Mouse (Mus musculus) hindbrain, embryonic 15.5 days (tissue): ENCODE data around the gene Syde2. TPM values are rescaled to one million over a fixed set of nuclear protein-coding genes. Genes with fewer than 3 reads are reported as not detected.
"Not testable (repeated sequence)": the region's sequence is repeated elsewhere in the genome, so short reads cannot be mapped to it uniquely, and the experiment has no call there.

ENCODE experiments used
- ATAC-seq: fragments of 200-750 bp; cut with Nextera tagmentation; 2 replicates; pipeline ENCODE4 v1.8.0; 2017; ENCODE audit warnings: low read depth, moderate number of reproducible peaks, moderate TSS enrichment; ENCODE audit not compliant: low FRiP score
- H3K27ac ChIP-seq: fragments of 300-500 bp; sonication (generic); replicated peaks from 2 replicates; pipeline ENCODE4 v1.5.1; 2015; ENCODE audit warnings: mild to moderate bottlenecking, inconsistent platforms
- H3K27me3 ChIP-seq: fragments of 300-500 bp; sonication (generic); 2 replicates; pipeline ENCODE4 v1.6.1; 2015; ENCODE audit warnings: control low read depth, inconsistent platforms
- H3K36me3 ChIP-seq: fragments of 300-500 bp; sonication (generic); 2 replicates; pipeline ENCODE4 v1.6.1; 2015; ENCODE audit warnings: control low read depth, inconsistent platforms
- H3K4me1 ChIP-seq: fragments of 300-500 bp; sonication (generic); replicated peaks from 2 replicates; pipeline ENCODE4 v1.6.1; 2015; ENCODE audit warnings: control low read depth, inconsistent platforms
- H3K4me2 ChIP-seq: fragments of 300-500 bp; sonication (generic); 2 replicates; pipeline ENCODE4 v1.6.1; 2015; ENCODE audit warnings: moderate library complexity, mild to moderate bottlenecking, inconsistent platforms
- H3K4me3 ChIP-seq: fragments of 300-500 bp; sonication (generic); 2 replicates; pipeline ENCODE4 v1.5.1; 2015; ENCODE audit warnings: mild to moderate bottlenecking, inconsistent platforms
- H3K9ac ChIP-seq: fragments of 300-500 bp; sonication (generic); 2 replicates; pipeline ENCODE4 v1.6.1; 2015; ENCODE audit warnings: inconsistent platforms
- H3K9me3 ChIP-seq: fragments of 300-500 bp; sonication (generic); 2 replicates; pipeline ENCODE4 v1.6.1; 2016; ENCODE audit warnings: control low read depth, inconsistent platforms
- WGBS: fragments of 180-500 bp; shearing (Covaris S2); methylation state at CpG from one replicate; pipeline ENCODE4 v1.1.7; 2015; 5-methylcytosine and 5-hydroxymethylcytosine counted together
- polyA plus RNA-seq: library from polyadenylated mRNA; unstranded; fragments of >200 nt; fragmentation: Nextera tagmentation; extraction: Ambion mirVana; gene quantifications from 2 replicates; pipeline ENCODE4 v1.2.1, GENCODE M21; 2015

Gene Syde2
- polyA plus RNA-seq, 1 experiment from 2014 or later: 0.34 TPM

GRCm38 (mm10) chr3:145993481-145994201, 6.0 kb downstream of the Syde2 start:
- H3K4me1 ChIP-seq: peaks cover 9% of the 10 kb centered on the region
- 88% methylated on average over 14 of the region's 14 CpGs for WGBS
- no peak overlapping the region for H3K4me2 ChIP-seq
- H3K36me3 ChIP-seq: no peaks in the 10 kb centered on the region
- H3K27ac ChIP-seq: no peak overlapping the region
- H3K27me3 ChIP-seq: 0 out of 2 replicates have a peak, but pooled peaks cover 2% of the 10 kb centered on the region
- H3K9ac ChIP-seq: no peak overlapping the region
- H3K9me3 ChIP-seq: no peaks in the 10 kb centered on the region
- ATAC-seq: no peak
- no peak overlapping the region for H3K4me3 ChIP-seq

GRCm38 (mm10) chr3:145995489-145995888, 7.8 kb downstream of the Syde2 start:
- 90% methylated on average over 5 of the region's 5 CpGs for WGBS
- no peaks in the 10 kb centered on the region for H3K27me3 ChIP-seq
- no peaks in the 10 kb centered on the region for H3K4me1 ChIP-seq
- no peak overlapping the region for H3K9ac ChIP-seq
- no peaks in the 10 kb centered on the region for H3K9me3 ChIP-seq
- H3K27ac ChIP-seq: no peak overlapping the region
- no peak overlapping the region for H3K4me3 ChIP-seq
- H3K36me3 ChIP-seq: no peaks in the 10 kb centered on the region
- no peak overlapping the region for H3K4me2 ChIP-seq
- ATAC-seq: no peak

- not testable (repeated sequence) for H3K27ac ChIP-seq, H3K4me2 ChIP-seq, ATAC-seq, H3K36me3 ChIP-seq, H3K4me1 ChIP-seq, H3K4me3 ChIP-seq, H3K9ac ChIP-seq, H3K9me3 ChIP-seq, H3K27me3 ChIP-seq
- 91% methylated on average over 5 of the region's 5 CpGs for WGBS
Measured at GRCm38 (mm10) chr3:145996539-145996938, 8.9 kb downstream of the Syde2 start.

GRCm38 (mm10) chr3:146004347-146005051, 16.8 kb downstream of the Syde2 start:
- no peaks in the 10 kb centered on the region for H3K27me3 ChIP-seq
- ATAC-seq: no peak
- no peak overlapping the region for H3K9ac ChIP-seq
- H3K27ac ChIP-seq: no peak overlapping the region
- no peak overlapping the region for H3K4me3 ChIP-seq
- H3K36me3 ChIP-seq: peaks cover 14% of the 10 kb centered on the region; the same call in 1 of the 2 replicates
- H3K9me3 ChIP-seq: no peaks in the 10 kb centered on the region
- WGBS: 92% methylated on average over 14 of the region's 14 CpGs
- no peaks in the 10 kb centered on the region for H3K4me1 ChIP-seq
- no peak overlapping the region for H3K4me2 ChIP-seq

GRCm38 (mm10) chr3:146007872-146008271, 20.2 kb downstream of the Syde2 start:
- 89% methylated on average over 6 of the region's 6 CpGs for WGBS
- no peaks in the 10 kb centered on the region for H3K9me3 ChIP-seq
- H3K4me1 ChIP-seq: no peaks in the 10 kb centered on the region
- H3K27ac ChIP-seq: no peak overlapping the region
- H3K4me2 ChIP-seq: no peak overlapping the region
- no peaks in the 10 kb centered on the region for H3K36me3 ChIP-seq
- no peaks in the 10 kb centered on the region for H3K27me3 ChIP-seq
- no peak overlapping the region for H3K9ac ChIP-seq
- no peak for ATAC-seq
- H3K4me3 ChIP-seq: no peak overlapping the region

GRCm38 (mm10) chr3:146009859-146010645, 22.4 kb downstream of the Syde2 start:
- Histone ChIP-seq H3K4me3 (no peak overlapping the region), H3K9me3 (no peaks in the 10 kb centered on the region), H3K27ac (no peak overlapping the region), H3K9ac (no peak overlapping the region), H3K36me3 (peaks cover 5% of the 10 kb centered on the region; the same call in 1 of the 2 replicates), H3K4me1 (no peaks in the 10 kb centered on the region), H3K4me2 (no peak overlapping the region), H3K27me3 (no peaks in the 10 kb centered on the region)
- 71% methylated on average over 19 of the region's 20 CpGs for WGBS
- ATAC-seq: no peak

GRCm38 (mm10) chr3:146010751-146011150, 23.1 kb downstream of the Syde2 start:
- H3K27me3 ChIP-seq: no peaks in the 10 kb centered on the region
- no peak overlapping the region for H3K9ac ChIP-seq
- no peaks in the 10 kb centered on the region for H3K9me3 ChIP-seq
- no peak overlapping the region for H3K4me2 ChIP-seq
- ATAC-seq: no peak
- no peak overlapping the region for H3K27ac ChIP-seq
- WGBS: 72% methylated on average over 4 of the region's 4 CpGs
- H3K4me3 ChIP-seq: no peak overlapping the region
- peaks cover 5% of the 10 kb centered on the region; the same call in 1 of the 2 replicates for H3K36me3 ChIP-seq
- H3K4me1 ChIP-seq: no peaks in the 10 kb centered on the region

GRCm38 (mm10) chr3:146011544-146012218, 24.0 kb downstream of the Syde2 start:
- H3K9ac ChIP-seq: no peak overlapping the region

GRCm38 (mm10) chr3:146013490-146013889, 25.8 kb downstream of the Syde2 start:
- no peak overlapping the region for H3K27ac ChIP-seq
- no peak overlapping the region for H3K4me2 ChIP-seq
- no peaks in the 10 kb centered on the region for H3K27me3 ChIP-seq
- no peak overlapping the region for H3K4me3 ChIP-seq
- ATAC-seq: no peak
- WGBS: 94% methylated on average over 7 of the region's 7 CpGs
- H3K36me3 ChIP-seq: peaks cover 5% of the 10 kb centered on the region; the same call in 1 of the 2 replicates
- no peak overlapping the region for H3K9ac ChIP-seq
- no peaks in the 10 kb centered on the region for H3K9me3 ChIP-seq
- H3K4me1 ChIP-seq: no peaks in the 10 kb centered on the region

More at GRCm38 (mm10) chr3:146011544-146012218, 24.0 kb downstream of the Syde2 start:
- Histone ChIP-seq H3K27ac (no peak overlapping the region), H3K36me3 (peaks cover 5% of the 10 kb centered on the region; the same call in 1 of the 2 replicates), H3K4me3 (no peak overlapping the region), H3K27me3 (no peaks in the 10 kb centered on the region), H3K4me2 (no peak overlapping the region), H3K9me3 (no peaks in the 10 kb centered on the region), H3K4me1 (no peaks in the 10 kb centered on the region)
- ATAC-seq: no peak
- 66% methylated on average over 8 of the region's 8 CpGs for WGBS

- Histone ChIP-seq H3K4me3 (no peak overlapping the region), H3K9me3 (no peaks in the 10 kb centered on the region), H3K4me2 (no peak overlapping the region), H3K27me3 (no peaks in the 10 kb centered on the region), H3K9ac (no peak overlapping the region), H3K36me3 (peaks cover 5% of the 10 kb centered on the region; the same call in 1 of the 2 replicates), H3K4me1 (no peaks in the 10 kb centered on the region), H3K27ac (no peak overlapping the region)
- no peak for ATAC-seq
- WGBS: 97% methylated on average over 12 of the region's 12 CpGs
Measured at GRCm38 (mm10) chr3:146014321-146014720, 26.7 kb downstream of the Syde2 start.

GRCm38 (mm10) chr3:146016979-146017378, 29.3 kb downstream of the Syde2 start:
- no peak for ATAC-seq

More at GRCm38 (mm10) chr3:146016979-146017378, 29.3 kb downstream of the Syde2 start:
- H3K4me2 ChIP-seq: no peak overlapping the region
- 91% methylated on average over 13 of the region's 13 CpGs for WGBS
- no peak overlapping the region for H3K9ac ChIP-seq
- H3K27ac ChIP-seq: no peak overlapping the region
- no peaks in the 10 kb centered on the region for H3K27me3 ChIP-seq
- no peak overlapping the region for H3K4me3 ChIP-seq
- H3K36me3 ChIP-seq: peaks cover 5% of the 10 kb centered on the region; the same call in 1 of the 2 replicates
- H3K4me1 ChIP-seq: no peaks in the 10 kb centered on the region
- H3K9me3 ChIP-seq: no peaks in the 10 kb centered on the region
